Mouse (Mus musculus): ENCODE data around the gene Cct2.

- TF ChIP-seq CTCF (conservative IDR thresholded peaks at IDR 0.05; ENCODE audit: insufficient read depth, insufficient read length, low read depth, low read length): no peak
- TF ChIP-seq POLR2A (IDR thresholded peaks at IDR 0.05; ENCODE audit: low read depth, low read length): no peak
Measured at GRCm38 (mm10) chr10:117089628-117090027, 26.0 kb upstream of the Cct2 start.
